9 mouse cellular contexts compared by ENCODE assay signal in the genomic region with DNA sequence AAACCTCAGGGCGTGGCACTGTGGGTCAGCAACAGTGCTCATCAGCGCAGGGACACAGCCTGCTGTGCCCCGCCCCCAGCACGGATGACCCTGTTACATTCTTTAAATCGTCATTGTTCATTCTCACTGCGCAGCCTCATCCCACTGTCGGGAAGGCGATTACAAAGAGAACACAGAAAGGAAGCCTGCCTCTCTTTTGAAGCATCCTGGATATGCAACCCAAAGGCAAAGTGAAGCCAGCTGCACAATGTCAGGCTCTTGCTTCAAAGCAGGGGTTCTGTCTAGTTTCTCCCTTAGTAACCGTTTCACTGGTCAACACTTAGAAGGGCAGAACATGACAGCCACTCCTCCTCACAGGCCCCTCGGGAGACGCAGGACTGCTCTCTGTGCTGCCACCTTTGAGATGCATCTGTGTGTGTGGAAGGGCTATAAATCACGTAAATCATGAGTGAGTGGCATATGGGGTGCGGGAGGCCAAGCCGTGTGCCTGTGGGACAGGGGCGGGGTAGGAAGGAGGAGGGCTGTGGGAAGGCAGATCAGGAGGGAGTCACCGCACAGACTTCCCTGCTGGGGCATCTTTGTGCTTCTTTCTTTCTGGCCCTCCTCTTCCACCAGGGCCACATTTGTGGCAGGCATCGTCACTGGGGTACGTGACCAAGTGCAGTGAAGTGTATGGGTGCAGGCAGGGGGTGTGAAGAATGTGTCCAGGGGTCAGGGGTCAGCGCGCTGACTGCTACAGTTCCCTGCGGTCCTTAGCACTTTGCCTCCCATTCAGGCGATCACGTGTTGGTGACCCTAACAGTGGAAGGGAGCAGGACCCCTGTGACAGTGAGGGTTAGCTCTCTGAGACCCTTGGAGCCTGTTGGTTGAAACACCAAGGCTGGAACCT.
DNase-seq lines count a peak whose midpoint lies in the region; ATAC-seq and TF ChIP-seq lines count a peak whose summit lies in the region.
"Had no signal": no experiment of that assay in that cellular context is flagged by ENCODE, and none has a peak within 500 bp of the region (broad histone marks: within the 10 kb centered on the region; RNA-seq: fewer than 3 reads in every experiment).

No protein-coding gene starts in this region.

- H3K4me3 ChIP-seq in forebrain, embryonic 13.5 days: no peak overlapping the region
- no peak overlapping the region for H3K4me3 ChIP-seq in forebrain, embryonic 16.5 days (replicated peaks; ENCODE audit: low read length)
- no peak overlapping the region for H3K4me3 ChIP-seq in lung, embryonic 15.5 days
- H3K4me3 ChIP-seq in liver, embryonic 15.5 days (replicated peaks): no peak overlapping the region
- H3K4me3 ChIP-seq in stomach, postnatal 0 days (ENCODE audit: low read depth, low read length): no peak overlapping the region

- no peaks in the 10 kb centered on the region for H3K36me3 ChIP-seq in forebrain, embryonic 13.5 days (ENCODE audit: poor library complexity, severe bottlenecking)
- H3K36me3 ChIP-seq in forebrain, embryonic 16.5 days (ENCODE audit: control insufficient read depth, insufficient read depth): no peaks in the 10 kb centered on the region
- no peaks in the 10 kb centered on the region for H3K36me3 ChIP-seq in lung, embryonic 15.5 days
- H3K36me3 ChIP-seq in liver, embryonic 15.5 days (replicated peaks): peaks cover 98% of the 10 kb centered on the region
- H3K36me3 ChIP-seq in stomach, postnatal 0 days (ENCODE audit: control insufficient read depth, insufficient read depth, low read length): no peaks in the 10 kb centered on the region

- H3K4me1 ChIP-seq in forebrain, embryonic 13.5 days: peaks cover 12% of the 10 kb centered on the region
- peaks cover 2% of the 10 kb centered on the region; the same call in 1 of the 2 replicates for H3K4me1 ChIP-seq in forebrain, embryonic 16.5 days (replicated peaks; ENCODE audit: control insufficient read depth, insufficient read depth, low read length)
- H3K4me1 ChIP-seq in lung, embryonic 15.5 days: 0 out of 2 replicates have a peak, but pooled peaks cover 4% of the 10 kb centered on the region
- peaks cover 62% of the 10 kb centered on the region for H3K4me1 ChIP-seq in liver, embryonic 15.5 days (replicated peaks)
- H3K4me1 ChIP-seq in stomach, postnatal 0 days (replicated peaks; ENCODE audit: control insufficient read depth, insufficient read depth): no peaks in the 10 kb centered on the region

- no peak for TF ChIP-seq CTCF in stomach, postnatal 0 days (IDR thresholded peaks at IDR 0.05; ENCODE audit: low read depth)

- TF ChIP-seq EP300 in stomach, postnatal 0 days (optimal IDR thresholded peaks at IDR 0.05): no peak

- H3K9ac ChIP-seq in forebrain, embryonic 13.5 days: 0 out of 2 replicates have a peak overlapping the region, but pooled peaks have one; percentile 12
- H3K9ac ChIP-seq in forebrain, embryonic 16.5 days (replicated peaks; ENCODE audit: low read depth, low read length): no peak overlapping the region
- no peak overlapping the region for H3K9ac ChIP-seq in lung, embryonic 15.5 days
- H3K9ac ChIP-seq in liver, embryonic 15.5 days: no peak overlapping the region
- no peak overlapping the region for H3K9ac ChIP-seq in stomach, postnatal 0 days (ENCODE audit: low read length)

- no peaks in the 10 kb centered on the region for H3K9me3 ChIP-seq in forebrain, embryonic 13.5 days (replicated peaks)
- H3K9me3 ChIP-seq in forebrain, embryonic 16.5 days (ENCODE audit: control insufficient read depth, low read length): no peaks in the 10 kb centered on the region
- H3K9me3 ChIP-seq in lung, embryonic 15.5 days: no peaks in the 10 kb centered on the region
- H3K9me3 ChIP-seq in liver, embryonic 15.5 days (replicated peaks): no peaks in the 10 kb centered on the region
- H3K9me3 ChIP-seq in stomach, postnatal 0 days (ENCODE audit: control insufficient read depth, low read length): no peaks in the 10 kb centered on the region

- DNase-seq in lung, postnatal 14 days: no peak
- no peak for DNase-seq in stomach, postnatal 0 days (ENCODE audit: low spot score)
- no peak for DNase-seq in cerebellum, postnatal 10 days
- no peak for DNase-seq in layer of hippocampus, adult 11-12 months (ENCODE audit: low spot score)
- DNase-seq: cerebellum, adult 11-12 months had no signal

- no peak overlapping the region for H3K27ac ChIP-seq in forebrain, embryonic 13.5 days
- no peak overlapping the region for H3K27ac ChIP-seq in forebrain, embryonic 16.5 days (ENCODE audit: low read length)
- H3K27ac ChIP-seq in lung, embryonic 15.5 days: no peak overlapping the region
- H3K27ac ChIP-seq in liver, embryonic 15.5 days (replicated peaks): 0 out of 2 replicates have a peak overlapping the region, but pooled peaks have one; percentile 2
- H3K27ac ChIP-seq in stomach, postnatal 0 days (replicated peaks): no peak overlapping the region

- H3K4me2 ChIP-seq in forebrain, embryonic 13.5 days: no peak overlapping the region
- no peak overlapping the region for H3K4me2 ChIP-seq in forebrain, embryonic 16.5 days (ENCODE audit: low read length)
- peak overlapping the region; percentile 22 for H3K4me2 ChIP-seq in lung, embryonic 15.5 days
- H3K4me2 ChIP-seq in liver, embryonic 15.5 days: no peak overlapping the region
- H3K4me2 ChIP-seq in stomach, postnatal 0 days (replicated peaks; ENCODE audit: low read depth): no peak overlapping the region

- no peaks in the 10 kb centered on the region; the same call in 1 of the 2 replicates for H3K27me3 ChIP-seq in forebrain, embryonic 13.5 days
- H3K27me3 ChIP-seq in forebrain, embryonic 16.5 days (replicated peaks; ENCODE audit: control insufficient read depth, insufficient read depth, low read length): no peaks in the 10 kb centered on the region
- H3K27me3 ChIP-seq in lung, embryonic 15.5 days: no peaks in the 10 kb centered on the region
- no peaks in the 10 kb centered on the region for H3K27me3 ChIP-seq in liver, embryonic 15.5 days
- no peaks in the 10 kb centered on the region for H3K27me3 ChIP-seq in stomach, postnatal 0 days (ENCODE audit: control insufficient read depth, insufficient read depth, low read length)

- 55% methylated on average over 23 of the region's 23 CpGs for WGBS in forebrain, embryonic 13.5 days
- 61% methylated on average over 23 of the region's 23 CpGs for WGBS in forebrain, embryonic 16.5 days
- 40% methylated on average over 23 of the region's 23 CpGs for WGBS in lung, embryonic 15.5 days
- 61% methylated on average over 23 of the region's 23 CpGs for WGBS in liver, embryonic 15.5 days (ENCODE audit: insufficient replicate concordance)
- 39% methylated on average over 23 of the region's 23 CpGs for WGBS in stomach, postnatal 0 days

- no peak for ATAC-seq in forebrain, embryonic 13.5 days
- no peak for ATAC-seq in forebrain, embryonic 16.5 days
- ATAC-seq in lung, embryonic 15.5 days (ENCODE audit: borderline replicate concordance, extremely low read depth, low FRiP score, low TSS enrichment): 0 out of 2 replicates have a peak, but pooled peaks have one; percentile 41
- ATAC-seq in liver, embryonic 15.5 days (ENCODE audit: insufficient read depth): no peak
- peak; percentile 35; the same call in 1 of the 2 replicates for ATAC-seq in stomach, postnatal 0 days (ENCODE audit: low FRiP score, low TSS enrichment)

Comparison
In these comparisons a context has a peak if more than half of its experiments do, and no peak if none do; other contexts are left out.
1. ATAC-seq: peak in lung, embryonic 15.5 days (single experiment) and stomach, postnatal 0 days (single experiment); none in forebrain, embryonic 13.5 days (single experiment), forebrain, embryonic 16.5 days (single experiment) and liver, embryonic 15.5 days (single experiment).